Mouse (Mus musculus) limb, embryonic 10.5 days (tissue): ENCODE data around the gene Fgg. TPM values are rescaled to one million over a fixed set of nuclear protein-coding genes. Genes with fewer than 3 reads are reported as not detected.

Source experiments
- DNase-seq: peaks from one replicate; pipeline ENCODE4 v3.0.0-alpha.2; 2017; ENCODE audit warnings: low spot score
- H3K27ac ChIP-seq: fragments of 300-500 bp; sonication (generic); 2 replicates; pipeline ENCODE4 v1.5.1; 2016; ENCODE audit warnings: mild to moderate bottlenecking
- H3K27me3 ChIP-seq: fragments of 300-500 bp; sonication (generic); 2 replicates; pipeline ENCODE4 v1.6.1; 2016; ENCODE audit warnings: low read depth, mild to moderate bottlenecking; ENCODE audit not compliant: poor library complexity, severe bottlenecking
- H3K36me3 ChIP-seq: fragments of 300-500 bp; sonication (generic); 2 replicates; pipeline ENCODE4 v1.6.1; 2016; ENCODE audit warnings: mild to moderate bottlenecking, moderate library complexity
- H3K4me1 ChIP-seq: fragments of 300-500 bp; sonication (generic); 2 replicates; pipeline ENCODE4 v1.6.1; 2016
- H3K4me3 ChIP-seq: fragments of 300-500 bp; sonication (generic); 2 replicates; pipeline ENCODE4 v1.5.1; 2016; ENCODE audit warnings: mild to moderate bottlenecking, moderate library complexity
- H3K9me3 ChIP-seq: fragments of 300-500 bp; sonication (generic); replicated peaks from 2 replicates; pipeline ENCODE4 v1.6.1; 2016; ENCODE audit warnings: mild to moderate bottlenecking
- WGBS: fragments of 180-500 bp; shearing (Covaris S2); methylation state at CpG from one replicate; pipeline ENCODE4 v1.1.7; 2016; 5-methylcytosine and 5-hydroxymethylcytosine counted together
- polyA plus RNA-seq: library from polyadenylated mRNA; unstranded; fragments of >200 nt; fragmentation: Nextera tagmentation; extraction: Ambion mirVana; gene quantifications from 2 replicates; pipeline ENCODE4 v1.2.1, GENCODE M21; 2016

The Fgg gene
- polyA plus RNA-seq = 0.09 and 0.24 TPM in 2 replicates

DNA sequence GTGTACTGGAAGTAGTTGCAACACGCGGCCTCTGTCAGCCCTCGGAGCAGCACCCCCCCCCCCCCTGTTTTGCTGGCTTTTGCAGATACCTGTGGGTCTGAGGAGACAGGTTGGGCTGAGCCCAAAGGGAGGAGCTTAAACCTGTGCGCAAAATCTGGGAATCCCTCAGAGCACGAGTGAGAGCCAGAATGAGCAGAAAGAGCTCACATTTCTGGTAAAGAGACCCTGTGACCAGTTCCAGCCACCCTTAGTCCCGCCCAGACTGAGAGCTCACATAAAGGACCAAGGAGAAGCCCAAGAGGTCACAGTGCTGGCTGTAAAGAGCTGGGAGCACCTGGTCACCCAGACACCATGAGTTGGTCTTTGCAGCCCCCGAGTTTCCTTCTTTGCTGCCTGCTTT, at the start of gene Fgg:
Gene Fgg (plus strand): TSS at position 168 of the 400 bp plus-strand sequence.
- no peaks in the 10 kb centered on the region for H3K36me3 ChIP-seq
- WGBS = 45% methylated on average over 7 of the region's 7 CpGs
- H3K27ac ChIP-seq = no peak within 1 kb of the TSS
- H3K4me1 ChIP-seq = peaks cover 4% of the 10 kb centered on the region
- no peaks in the 10 kb centered on the region for H3K9me3 ChIP-seq
- DNase-seq = no peak
- no peaks in the 10 kb centered on the region for H3K27me3 ChIP-seq
- no peak within 1 kb of the TSS for H3K4me3 ChIP-seq

DNA sequence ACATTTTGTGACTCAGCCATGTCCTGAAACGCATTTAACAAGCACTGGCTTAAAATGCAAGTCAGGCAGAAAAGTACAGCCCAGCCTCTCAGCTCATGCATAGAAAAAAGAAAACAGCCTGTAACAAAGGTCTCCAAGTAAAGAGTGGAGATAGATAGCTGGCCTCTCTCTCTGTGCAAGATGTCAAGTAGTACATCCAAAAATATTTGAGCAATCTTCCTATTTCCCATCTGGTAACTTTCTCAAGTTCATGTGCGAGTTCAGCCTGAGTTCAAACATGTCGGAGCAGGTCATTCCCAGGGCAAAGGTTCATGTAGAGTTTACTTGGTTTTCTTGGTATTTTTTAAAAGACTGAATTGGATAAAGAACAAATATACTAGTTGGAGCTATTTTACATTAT, 36.5 kb upstream of the Fgg start:
- Histone ChIP-seq H3K9me3 (no peaks in the 10 kb centered on the region), H3K4me1 (no peaks in the 10 kb centered on the region), H3K36me3 (no peaks in the 10 kb centered on the region), H3K27ac (no peak overlapping the region), H3K27me3 (no peaks in the 10 kb centered on the region), H3K4me3 (no peak overlapping the region)
- no peak for DNase-seq
- 89% methylated on average over 3 of the region's 3 CpGs for WGBS

DNA sequence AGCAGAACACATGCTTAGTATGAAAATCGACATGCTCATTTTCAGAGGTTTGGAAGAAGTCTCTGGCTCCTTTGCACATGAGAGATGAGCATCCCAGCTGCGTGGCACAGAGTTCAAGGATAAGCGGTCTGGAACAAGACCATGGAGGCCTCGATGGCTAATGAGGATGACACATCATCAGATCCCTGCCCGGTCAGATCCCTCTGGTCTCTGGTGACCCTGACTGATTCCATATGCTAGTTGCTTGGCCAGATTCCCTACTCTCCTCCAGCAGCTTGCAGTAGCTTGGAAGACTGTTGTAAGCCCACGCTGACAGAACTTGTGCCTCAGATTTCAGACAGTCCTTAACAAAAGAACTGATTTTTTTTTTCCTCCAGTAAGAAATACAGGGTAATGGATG, 26.7 kb upstream of the Fgg start:
- Histone ChIP-seq H3K9me3 (no peaks in the 10 kb centered on the region), H3K27ac (no peak overlapping the region), H3K4me3 (no peak overlapping the region), H3K27me3 (no peaks in the 10 kb centered on the region), H3K4me1 (no peaks in the 10 kb centered on the region), H3K36me3 (no peaks in the 10 kb centered on the region)
- no peak for DNase-seq
- 88% methylated on average over 6 of the region's 6 CpGs for WGBS

DNA sequence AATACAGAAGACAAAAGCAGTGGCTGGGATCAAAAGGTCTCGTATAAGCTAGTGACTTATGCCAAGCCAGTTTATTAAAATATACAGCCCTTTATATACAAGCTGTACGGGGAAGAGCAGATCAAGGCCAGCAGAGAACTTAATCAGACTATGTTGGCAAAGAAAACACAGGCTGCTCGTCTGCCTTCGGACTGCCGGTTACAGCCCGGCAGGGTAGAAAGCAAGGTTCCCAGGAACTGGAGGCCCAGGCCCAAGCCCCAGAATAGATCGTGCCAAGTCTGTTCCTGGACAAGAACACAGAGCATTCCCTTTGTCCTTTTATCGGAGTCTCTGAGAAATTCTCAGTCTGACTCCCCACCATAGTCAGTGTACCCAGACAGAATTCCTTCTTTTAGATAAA, 25.7 kb upstream of the Fgg start:
- Histone ChIP-seq H3K27ac (no peak overlapping the region), H3K36me3 (no peaks in the 10 kb centered on the region), H3K4me3 (no peak overlapping the region), H3K27me3 (no peaks in the 10 kb centered on the region), H3K4me1 (no peaks in the 10 kb centered on the region), H3K9me3 (no peaks in the 10 kb centered on the region)
- WGBS = 92% methylated on average over 8 of the region's 8 CpGs
- DNase-seq = no peak

DNA sequence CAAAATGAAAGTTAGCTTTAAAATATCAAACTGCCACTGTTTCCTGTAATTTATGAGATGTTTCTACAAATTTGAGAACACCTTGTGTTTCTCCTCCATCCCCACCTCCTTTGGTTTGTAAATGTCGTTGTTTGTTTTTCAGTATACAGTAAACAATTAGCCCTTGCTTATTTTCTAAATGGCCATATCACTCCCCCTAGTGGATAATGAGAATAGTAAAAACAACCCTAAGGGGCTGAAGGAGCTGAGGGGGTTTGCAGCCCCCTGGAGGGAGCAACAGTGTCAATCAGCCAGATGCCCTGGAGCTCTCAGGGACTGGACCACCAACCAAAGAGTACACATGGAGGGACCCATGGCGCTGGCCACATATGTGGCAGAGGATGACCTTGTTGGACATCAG, 22.7 kb upstream of the Fgg start:
- Histone ChIP-seq H3K36me3 (no peaks in the 10 kb centered on the region), H3K27ac (no peak overlapping the region), H3K9me3 (no peaks in the 10 kb centered on the region), H3K4me3 (no peak overlapping the region), H3K4me1 (no peaks in the 10 kb centered on the region), H3K27me3 (no peaks in the 10 kb centered on the region)
- WGBS = 80% methylated on average over 2 of the region's 2 CpGs
- peak; percentile 12 for DNase-seq

DNA sequence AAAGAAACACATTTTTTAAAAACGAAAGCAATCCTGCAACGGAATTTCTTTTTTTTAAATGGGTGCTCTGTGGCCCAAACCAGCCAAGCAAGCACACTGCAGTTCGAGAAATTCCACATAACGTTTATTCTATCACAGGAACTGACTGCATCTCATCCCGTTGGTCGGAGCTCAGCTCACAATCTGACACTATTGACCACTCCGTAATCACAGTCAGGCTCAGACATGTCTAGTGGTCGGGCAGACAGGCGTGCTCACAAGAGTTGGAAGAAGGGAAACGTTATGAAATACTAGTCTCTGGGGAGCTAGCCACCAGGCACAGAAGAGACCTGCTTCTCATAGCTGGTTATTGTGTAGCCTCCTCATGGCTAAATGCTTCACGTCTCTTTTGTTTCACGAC, 15.6 kb upstream of the Fgg start:
- no peak overlapping the region for H3K4me3 ChIP-seq
- H3K9me3 ChIP-seq = no peaks in the 10 kb centered on the region
- WGBS = 86% methylated on average over 12 of the region's 12 CpGs
- H3K36me3 ChIP-seq = no peaks in the 10 kb centered on the region
- H3K27ac ChIP-seq = no peak overlapping the region
- DNase-seq = peak; percentile 19
- H3K4me1 ChIP-seq = peaks cover 8% of the 10 kb centered on the region
- peaks cover 25% of the 10 kb centered on the region for H3K27me3 ChIP-seq

DNA sequence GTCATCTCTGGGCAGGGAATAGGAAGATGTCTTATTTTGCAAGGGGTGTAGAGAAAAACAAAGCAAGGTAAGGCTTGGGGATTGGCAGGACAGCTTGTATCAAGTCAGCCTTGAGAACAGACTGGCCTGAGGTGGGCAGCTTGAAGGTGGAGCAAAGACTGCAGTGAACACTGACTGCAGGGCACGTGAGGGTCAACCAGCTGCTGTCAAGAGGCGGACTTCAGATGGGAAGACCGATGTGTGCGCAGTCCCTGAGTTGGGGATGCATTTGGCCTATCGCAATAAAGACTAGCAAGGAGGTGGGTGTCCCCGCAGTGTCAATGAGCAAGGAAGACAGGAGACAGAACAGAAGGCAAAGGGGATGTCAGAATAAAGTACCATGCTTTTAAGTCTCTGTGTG, 14.6 kb upstream of the Fgg start:
- peaks cover 28% of the 10 kb centered on the region for H3K27me3 ChIP-seq
- WGBS = 89% methylated on average over 6 of the region's 6 CpGs

DNA sequence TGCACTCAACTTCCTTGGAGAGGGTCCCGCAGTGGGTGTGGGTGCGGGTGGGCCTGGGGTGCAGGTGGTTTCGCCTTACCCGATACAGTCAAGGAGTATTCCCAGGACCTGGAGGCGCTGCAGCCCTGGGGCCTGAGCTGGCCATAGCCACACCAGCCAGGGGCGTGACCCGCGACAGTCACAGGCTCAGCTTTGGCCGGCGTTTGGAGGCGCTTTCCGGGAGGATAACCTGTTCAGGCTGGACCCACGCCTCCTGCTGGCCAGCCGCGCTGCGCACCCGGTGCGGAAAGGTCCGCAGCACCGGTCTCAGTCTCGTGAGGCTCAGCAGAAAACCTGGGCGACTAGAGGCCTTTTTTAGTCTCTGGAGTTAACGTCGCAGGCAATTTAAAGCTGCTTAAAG, 12.2 kb upstream of the Fgg start:
- no peaks in the 10 kb centered on the region for H3K9me3 ChIP-seq
- peaks cover 28% of the 10 kb centered on the region for H3K27me3 ChIP-seq
- no peak overlapping the region for H3K27ac ChIP-seq
- WGBS = 3% methylated on average over 24 of the region's 24 CpGs
- H3K4me1 ChIP-seq = peaks cover 8% of the 10 kb centered on the region
- peak; percentile 86 for DNase-seq
- no peaks in the 10 kb centered on the region for H3K36me3 ChIP-seq
- H3K4me3 ChIP-seq = peak overlapping the region; percentile 35

More for the DNA sequence above, 14.6 kb upstream of the Fgg start:
- Histone ChIP-seq H3K27ac (no peak overlapping the region), H3K4me1 (peaks cover 8% of the 10 kb centered on the region), H3K4me3 (no peak overlapping the region), H3K9me3 (no peaks in the 10 kb centered on the region), H3K36me3 (no peaks in the 10 kb centered on the region)
- peak; percentile 9 for DNase-seq

DNA sequence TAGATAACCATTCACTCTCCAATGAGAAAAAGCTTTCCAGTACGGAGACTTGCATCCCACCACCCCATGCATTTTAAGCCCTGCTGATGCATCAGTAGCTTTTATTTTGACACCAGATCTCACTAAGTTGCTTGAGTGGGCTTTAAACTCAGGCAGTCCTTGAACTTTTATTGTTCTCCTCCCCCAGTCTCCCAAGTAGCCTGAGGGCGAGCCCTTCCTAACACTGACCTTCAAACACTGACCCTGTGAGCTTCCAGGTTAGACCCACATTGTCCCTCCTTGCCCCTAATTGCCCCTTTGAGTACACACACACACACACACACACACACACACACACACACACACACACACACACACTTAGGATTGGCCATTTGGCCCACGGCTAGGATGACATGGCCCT, 10.9 kb upstream of the Fgg start:
- no peak for DNase-seq
- WGBS = 64% methylated on average over 3 of the region's 3 CpGs

DNA sequence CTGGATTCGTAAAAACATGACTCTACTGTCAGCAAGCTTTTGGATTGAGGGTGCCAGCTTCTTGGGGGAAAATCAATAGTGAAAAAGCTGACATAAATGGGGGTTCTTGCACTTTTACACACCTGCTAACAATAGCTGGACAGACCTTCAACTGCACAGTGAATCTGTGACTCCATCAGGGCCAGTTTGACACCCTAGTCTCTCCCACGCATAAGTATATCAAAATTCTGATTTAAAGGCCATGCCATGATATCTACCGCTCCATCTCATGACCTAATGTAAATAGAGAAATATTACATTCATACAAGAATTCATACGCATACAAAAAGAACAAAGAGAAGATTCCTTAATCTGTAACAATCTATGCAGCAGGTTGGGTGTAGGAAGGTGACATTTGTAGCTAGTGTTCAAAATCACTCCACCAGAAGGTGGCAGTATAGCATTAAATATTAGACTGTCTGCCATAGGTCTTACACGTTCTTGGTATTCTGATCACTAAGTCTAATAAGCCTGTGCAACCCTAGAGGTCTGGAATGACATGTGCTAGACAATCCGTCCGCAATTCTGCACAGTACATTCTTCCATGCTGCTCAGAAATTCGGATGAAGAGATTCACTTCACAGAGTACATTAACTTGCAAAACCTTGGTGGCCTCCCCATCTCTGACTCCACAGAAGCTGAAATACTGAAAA, 8.6 kb upstream of the Fgg start:
- Histone ChIP-seq H3K4me3 (no peak overlapping the region), H3K4me1 (peaks cover 8% of the 10 kb centered on the region), H3K27ac (no peak overlapping the region), H3K9me3 (no peaks in the 10 kb centered on the region), H3K36me3 (no peaks in the 10 kb centered on the region), H3K27me3 (peaks cover 27% of the 10 kb centered on the region)
- DNase-seq = no peak
- WGBS = 41% methylated on average over 8 of the region's 8 CpGs

More for the DNA sequence above, 10.9 kb upstream of the Fgg start:
- H3K36me3 ChIP-seq = no peaks in the 10 kb centered on the region
- H3K27me3 ChIP-seq = peaks cover 28% of the 10 kb centered on the region
- H3K4me1 ChIP-seq = peaks cover 8% of the 10 kb centered on the region
- H3K4me3 ChIP-seq = no peak overlapping the region
- no peaks in the 10 kb centered on the region for H3K9me3 ChIP-seq
- no peak overlapping the region for H3K27ac ChIP-seq

DNA sequence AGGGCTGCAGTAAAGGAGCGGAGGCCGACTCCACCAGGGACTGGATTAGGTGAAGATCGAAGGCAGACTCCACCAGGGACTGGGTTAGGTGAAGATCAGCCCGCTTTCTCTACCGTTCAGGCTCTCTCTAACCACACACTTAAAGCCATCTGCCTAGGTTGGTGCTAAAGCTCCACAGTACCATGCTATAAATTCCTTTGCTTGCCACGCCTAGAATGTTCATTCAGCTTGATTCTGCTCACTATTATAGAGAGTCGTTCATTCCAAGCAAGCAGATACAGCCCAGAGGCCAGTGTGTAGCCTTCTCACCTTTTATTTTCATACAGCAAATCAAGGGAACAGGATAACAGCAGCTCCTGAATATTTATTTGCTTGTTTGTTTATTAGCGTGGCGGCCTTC, 7.5 kb upstream of the Fgg start:
- DNase-seq = no peak
- H3K9me3 ChIP-seq = no peaks in the 10 kb centered on the region
- H3K4me3 ChIP-seq = no peak overlapping the region
- H3K4me1 ChIP-seq = peaks cover 7% of the 10 kb centered on the region
- H3K36me3 ChIP-seq = no peaks in the 10 kb centered on the region
- no peak overlapping the region for H3K27ac ChIP-seq
- peaks cover 16% of the 10 kb centered on the region for H3K27me3 ChIP-seq
- 76% methylated on average over 9 of the region's 9 CpGs for WGBS

DNA sequence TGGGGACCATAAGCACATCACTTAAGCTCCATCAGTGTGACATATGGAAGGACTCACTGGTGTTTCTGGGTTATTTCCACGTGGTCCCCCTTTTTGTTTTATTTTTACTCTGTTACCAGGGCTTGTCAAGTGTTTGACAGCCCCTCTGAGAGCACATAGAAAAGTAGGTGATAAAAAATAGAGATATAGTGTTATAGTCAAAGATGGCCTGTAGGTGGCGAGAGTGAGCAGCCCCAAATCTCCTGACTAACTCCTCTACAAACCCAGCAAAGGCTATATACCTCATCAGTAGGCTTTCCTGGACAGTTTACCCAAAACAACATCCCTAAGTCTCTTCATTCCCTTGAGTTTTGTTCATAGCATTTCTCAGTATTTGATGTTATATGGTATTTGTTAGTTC, 5.3 kb upstream of the Fgg start:
- 0 out of 2 replicates have a peak, but pooled peaks cover under 1% of the 10 kb centered on the region for H3K27me3 ChIP-seq
- no peaks in the 10 kb centered on the region for H3K9me3 ChIP-seq
- peak; percentile 43 for DNase-seq
- H3K4me3 ChIP-seq = no peak overlapping the region
- H3K36me3 ChIP-seq = no peaks in the 10 kb centered on the region
- peaks cover 4% of the 10 kb centered on the region for H3K4me1 ChIP-seq
- 1% methylated on average over 2 of the region's 2 CpGs for WGBS
- no peak overlapping the region for H3K27ac ChIP-seq

DNA sequence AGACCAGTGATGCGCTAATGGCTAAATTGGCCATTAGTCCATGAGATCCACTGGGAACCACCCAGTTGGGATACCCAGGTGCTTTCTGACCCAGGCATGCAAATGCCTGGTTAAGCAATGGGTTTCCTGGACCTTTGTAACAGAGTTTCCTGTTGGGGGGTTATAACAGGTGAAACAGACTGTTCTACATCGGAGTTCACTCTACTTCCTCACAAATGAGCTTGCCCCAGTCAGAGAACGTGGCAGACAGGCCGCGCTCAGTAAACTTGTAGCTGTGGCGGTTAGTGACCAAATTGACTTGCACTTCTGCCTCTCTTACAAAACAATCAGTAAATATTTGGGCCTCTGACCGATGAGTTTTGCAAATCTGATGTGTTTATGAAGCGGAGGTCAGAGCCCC, 4.5 kb upstream of the Fgg start:
- Histone ChIP-seq H3K27ac (no peak overlapping the region), H3K36me3 (no peaks in the 10 kb centered on the region), H3K9me3 (no peaks in the 10 kb centered on the region), H3K4me3 (no peak overlapping the region), H3K27me3 (no peaks in the 10 kb centered on the region), H3K4me1 (peaks cover 4% of the 10 kb centered on the region)
- 93% methylated on average over 8 of the region's 8 CpGs for WGBS
- no peak for DNase-seq

DNA sequence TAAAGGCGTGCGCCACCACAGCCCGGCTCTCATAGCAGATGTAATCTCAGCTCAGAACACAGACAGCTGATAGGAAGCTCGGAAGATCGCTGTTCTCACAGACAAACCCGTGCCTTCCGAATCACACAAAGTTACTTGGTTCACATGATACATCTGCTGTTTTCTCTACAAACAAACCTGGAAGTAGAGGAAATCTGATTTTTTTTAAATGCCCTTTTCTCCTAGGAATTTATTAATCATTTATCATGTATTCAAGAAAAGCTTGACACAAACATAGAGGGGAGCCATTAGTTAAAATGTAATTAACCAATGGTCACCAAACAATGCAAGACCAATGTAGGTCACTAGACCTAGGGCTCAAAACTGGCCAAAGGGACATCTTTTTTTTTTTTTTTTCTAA, 2.7 kb upstream of the Fgg start:
- Histone ChIP-seq H3K4me1 (peaks cover 4% of the 10 kb centered on the region), H3K27ac (no peak overlapping the region), H3K27me3 (no peaks in the 10 kb centered on the region), H3K36me3 (no peaks in the 10 kb centered on the region), H3K4me3 (no peak overlapping the region), H3K9me3 (no peaks in the 10 kb centered on the region)
- WGBS = 97% methylated on average over 7 of the region's 7 CpGs
- DNase-seq = no peak
